Mouse (Mus musculus) liver, adult (tissue): ENCODE data around the gene Mmgt2.

ENCODE experiments used
- GATA4 ChIP-seq: IDR thresholded peaks from 2 replicates; pipeline ENCODE4 v1.6.1; 2014; ENCODE audit warnings: mild to moderate bottlenecking, low read length; ENCODE audit not compliant: insufficient replicate concordance

Gene Mmgt2

DNA sequence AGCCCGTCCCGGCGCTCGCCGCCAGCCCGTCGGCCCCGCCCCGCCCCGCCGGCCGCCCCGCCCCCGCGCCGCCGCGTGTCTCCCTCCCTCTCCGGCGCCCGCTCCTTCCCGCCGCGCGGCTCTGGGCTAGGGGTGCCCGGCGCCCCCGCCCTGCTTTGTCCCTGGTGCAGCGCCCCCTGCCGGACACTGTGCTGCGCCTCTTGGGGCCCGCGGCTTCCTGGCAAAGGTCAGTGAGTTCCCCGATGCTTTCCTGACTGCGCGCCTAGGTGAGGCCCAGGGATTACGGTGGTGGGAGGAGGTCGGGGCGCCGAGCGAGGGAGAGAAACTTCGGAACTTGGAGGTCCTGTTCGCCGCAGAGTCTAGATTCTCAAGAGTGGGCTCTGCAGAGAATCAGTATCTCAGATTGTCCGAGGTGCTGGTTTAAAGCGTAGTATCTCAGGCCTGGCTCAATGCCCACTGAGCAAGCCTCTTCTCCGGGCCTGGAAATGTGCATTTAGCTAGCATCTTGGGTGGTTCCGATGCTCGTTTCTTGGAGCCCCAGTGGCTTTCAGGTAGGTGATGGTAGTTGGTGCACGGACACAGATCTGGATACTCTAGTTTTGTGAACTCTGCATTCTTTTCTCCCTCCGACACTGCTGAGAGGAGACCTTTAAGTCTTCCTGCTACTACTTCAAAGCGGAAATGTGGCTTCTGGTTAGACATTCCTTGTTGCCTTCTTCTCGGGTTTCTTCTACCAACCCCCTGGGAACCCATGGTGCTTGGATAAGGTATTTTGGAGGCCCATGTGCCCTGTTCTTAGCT is at the start of gene Mmgt2:
Gene Mmgt2 (plus strand): TSS at position 74 of the 801 bp plus-strand sequence.
- no peak for TF ChIP-seq GATA4

GRCm38 (mm10) chr11:62601732-62602618 is 46.5 kb upstream of the Mmgt2 start:
- TF ChIP-seq GATA4: no peak

- TF ChIP-seq GATA4: peak; percentile 51; the same call in 1 of the 2 replicates
Observed at GRCm38 (mm10) chr11:62602619-62603311, 45.7 kb upstream of the Mmgt2 start.

- TF ChIP-seq GATA4: no peak
Observed at GRCm38 (mm10) chr11:62603312-62604056, 45.0 kb upstream of the Mmgt2 start.

GRCm38 (mm10) chr11:62604123-62604706 is 44.2 kb upstream of the Mmgt2 start:
- TF ChIP-seq GATA4: no peak

- no peak for TF ChIP-seq GATA4
Observed at GRCm38 (mm10) chr11:62604886-62605618, 43.4 kb upstream of the Mmgt2 start.

DNA sequence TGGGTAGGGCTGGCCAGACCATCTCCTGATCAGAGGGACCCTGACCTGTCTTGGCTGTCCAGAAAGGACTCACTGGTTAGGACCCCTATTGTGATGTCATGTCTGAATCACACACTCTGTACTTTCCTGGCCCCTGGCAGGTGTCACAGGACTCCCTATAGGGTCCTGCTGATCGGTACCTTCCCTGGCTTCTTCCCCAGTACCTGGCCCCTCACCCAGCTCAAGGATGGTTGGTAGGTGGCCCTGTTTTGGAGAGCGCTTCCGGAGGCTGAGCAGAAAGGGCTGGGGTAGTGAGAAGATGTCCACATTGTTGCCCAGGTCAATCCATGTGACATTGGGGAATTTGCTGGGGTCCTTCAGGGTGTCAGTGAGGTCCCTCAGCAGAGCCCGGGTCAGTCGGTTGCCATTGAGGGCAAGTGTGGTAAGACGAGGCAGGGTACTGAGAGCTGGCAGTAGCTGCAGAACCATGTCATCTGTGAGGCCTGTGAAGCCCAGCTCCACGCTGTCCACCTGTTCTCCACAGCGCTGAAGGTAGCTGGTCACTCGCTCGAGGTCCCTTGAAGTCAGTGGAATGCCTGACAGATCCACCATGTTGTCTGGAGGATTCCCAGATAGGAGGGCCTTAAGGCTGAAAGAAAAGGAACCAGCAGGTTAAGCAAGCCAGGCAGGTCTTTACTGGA is 42.7 kb upstream of the Mmgt2 start:
- TF ChIP-seq GATA4: no peak

- TF ChIP-seq GATA4: no peak
Observed at GRCm38 (mm10) chr11:62606299-62607169, 41.9 kb upstream of the Mmgt2 start.

DNA sequence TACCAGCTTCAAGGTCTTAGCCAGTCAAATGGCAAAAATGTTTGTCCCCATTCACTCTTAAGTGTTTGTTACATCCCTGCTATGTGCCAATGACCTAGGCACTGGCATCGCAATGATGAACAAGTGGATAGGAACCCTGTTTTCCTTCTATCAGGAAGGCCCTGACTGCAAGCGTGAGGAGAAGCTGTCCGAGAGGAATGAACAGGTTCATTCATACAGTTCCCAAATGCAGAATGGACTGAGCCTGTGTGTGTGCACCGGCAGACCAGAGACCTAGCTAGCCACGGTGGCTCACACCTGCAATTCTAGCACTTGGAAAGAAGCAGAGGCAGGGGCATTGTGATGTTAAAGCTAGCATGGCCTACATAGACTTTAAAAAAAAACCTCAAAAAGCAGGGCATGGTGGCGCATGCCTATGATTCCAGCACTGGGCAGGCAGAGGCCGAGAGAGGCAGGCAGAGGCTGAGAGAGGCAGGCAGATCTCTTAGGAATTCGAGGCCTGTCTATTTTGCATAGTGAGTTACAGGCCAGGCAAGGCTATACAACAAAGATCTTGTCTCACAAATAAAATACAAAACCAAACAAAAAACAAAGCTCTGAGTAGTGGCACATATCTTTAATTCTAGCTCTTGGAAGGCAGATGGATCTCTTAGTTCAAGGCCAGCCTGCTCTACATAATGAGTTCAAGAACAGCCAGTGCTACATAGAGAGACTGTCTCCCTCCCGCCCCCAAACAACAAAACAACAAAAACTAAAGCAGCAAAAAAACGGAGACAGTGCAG is 41.1 kb upstream of the Mmgt2 start:
- no peak for TF ChIP-seq GATA4

DNA sequence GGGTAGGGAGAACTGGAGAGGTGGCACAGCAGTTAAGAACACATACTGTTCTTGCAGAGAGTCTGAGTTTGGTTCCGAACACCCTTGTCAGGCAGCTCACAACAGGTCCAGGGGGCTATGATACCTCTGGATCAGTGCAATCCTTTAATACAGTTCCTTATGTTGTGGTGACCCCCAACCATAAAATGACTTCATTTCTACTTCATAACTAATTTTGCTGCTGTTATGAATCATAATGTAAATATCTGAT is 40.6 kb upstream of the Mmgt2 start:
- no peak for TF ChIP-seq GATA4

- no peak for TF ChIP-seq GATA4
Observed at GRCm38 (mm10) chr11:62608826-62609675, 39.4 kb upstream of the Mmgt2 start.

DNA sequence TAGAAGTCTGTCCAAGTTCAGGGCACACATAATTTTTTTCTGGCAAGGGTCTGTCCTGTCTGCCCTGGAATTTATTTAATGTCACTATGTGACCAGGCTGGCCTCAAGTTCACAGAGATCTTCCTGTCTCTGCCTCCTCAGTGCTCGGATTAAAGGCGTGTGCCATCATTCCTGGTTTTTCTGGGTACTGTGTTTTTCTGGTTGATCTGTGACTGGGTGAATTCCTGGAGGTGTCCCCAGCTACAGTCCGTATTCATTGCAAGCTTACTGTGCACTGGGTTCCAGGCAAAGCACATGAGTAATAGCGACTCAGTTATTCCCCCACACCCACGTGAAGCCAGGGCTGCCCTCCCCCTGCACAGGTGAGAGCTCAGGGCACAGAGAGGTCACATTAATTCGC is 38.2 kb upstream of the Mmgt2 start:
- TF ChIP-seq GATA4: no peak
